Mouse (Mus musculus) liver, adult 2 months (tissue): ENCODE data around the gene Ifitm10. TPM values are rescaled to one million over a fixed set of nuclear protein-coding genes. Genes with fewer than 3 reads are reported as not detected.
"Not testable (repeated sequence)": the region's sequence is repeated elsewhere in the genome, so short reads cannot be mapped to it uniquely, and the experiment has no call there.

Source experiments
- DNase-seq: peaks from one replicate; pipeline ENCODE4 v3.0.0-alpha.2; 2011; ENCODE audit warnings: low read depth, low spot score; ENCODE audit errors: extremely low read depth
- H3K27ac ChIP-seq: fragments of 200-500 bp; replicated peaks from 2 replicates; pipeline ENCODE4 v1.5.1; 2012; ENCODE audit warnings: low read depth, mild to moderate bottlenecking, control low read depth, inconsistent platforms, low read length; ENCODE audit not compliant: insufficient read depth
- H3K27me3 ChIP-seq: fragments of 200-500 bp; 2 replicates; pipeline ENCODE4 v1.6.1; 2012; ENCODE audit warnings: mild to moderate bottlenecking, moderate library complexity, low read length, inconsistent platforms; ENCODE audit not compliant: control insufficient read depth, insufficient read depth
- H3K36me3 ChIP-seq: fragments of 200-500 bp; 2 replicates; pipeline ENCODE4 v1.6.1; 2012; ENCODE audit warnings: low read length, inconsistent platforms; ENCODE audit not compliant: control insufficient read depth, insufficient read depth
- H3K4me1 ChIP-seq: fragments of 200-500 bp; 2 replicates; pipeline ENCODE4 v1.6.1; 2011; ENCODE audit warnings: low read length; ENCODE audit not compliant: control insufficient read depth, insufficient read depth
- H3K4me3 ChIP-seq: fragments of 200-500 bp; 2 replicates; pipeline ENCODE4 v1.5.1; 2011; ENCODE audit warnings: low read depth, mild to moderate bottlenecking, control low read depth, low read length, moderate library complexity; ENCODE audit not compliant: insufficient read depth
- H3K79me2 ChIP-seq: fragments of 200-500 bp; 2 replicates; pipeline ENCODE4 v1.6.1; 2012; ENCODE audit warnings: inconsistent platforms, mild to moderate bottlenecking, low read length, moderate library complexity; ENCODE audit not compliant: control insufficient read depth, insufficient read depth
- H3K9ac ChIP-seq: fragments of 200-500 bp; 2 replicates; pipeline ENCODE4 v1.6.1; 2012; ENCODE audit warnings: low read depth, mild to moderate bottlenecking, control low read depth, inconsistent platforms, low read length
- CTCF ChIP-seq: fragments of 200-500 bp; IDR thresholded peaks from 2 replicates; pipeline ENCODE4 v1.5.1; 2011; ENCODE audit warnings: low read depth, low read length, control low read depth
- POLR2A ChIP-seq: fragments of 200-500 bp; IDR thresholded peaks from 2 replicates; pipeline ENCODE4 v1.6.1; 2011; ENCODE audit warnings: low read length, control low read depth; ENCODE audit not compliant: insufficient read depth; ENCODE audit errors: extremely low read depth
- WGBS: fragments of 180-500 bp; shearing (Covaris S2); methylation state at CpG from one replicate; pipeline ENCODE4 v1.1.7; 2018; 5-methylcytosine and 5-hydroxymethylcytosine counted together
- polyA plus RNA-seq: library from polyadenylated mRNA; depleted of rRNA; stranded (reverse); fragments of >200 nt; gene quantifications from 2 replicates; pipeline ENCODE4 v1.2.3, GENCODE M21; 2012
- total RNA-seq: library from RNA; depleted of rRNA; stranded (reverse); fragments of >200 nt; gene quantifications from 2 replicates; pipeline ENCODE4 v1.2.3, GENCODE M21; 2014

The Ifitm10 gene
- total and polyA plus RNA-seq, 2 experiments: 0.65 to 0.71 TPM

DNA sequence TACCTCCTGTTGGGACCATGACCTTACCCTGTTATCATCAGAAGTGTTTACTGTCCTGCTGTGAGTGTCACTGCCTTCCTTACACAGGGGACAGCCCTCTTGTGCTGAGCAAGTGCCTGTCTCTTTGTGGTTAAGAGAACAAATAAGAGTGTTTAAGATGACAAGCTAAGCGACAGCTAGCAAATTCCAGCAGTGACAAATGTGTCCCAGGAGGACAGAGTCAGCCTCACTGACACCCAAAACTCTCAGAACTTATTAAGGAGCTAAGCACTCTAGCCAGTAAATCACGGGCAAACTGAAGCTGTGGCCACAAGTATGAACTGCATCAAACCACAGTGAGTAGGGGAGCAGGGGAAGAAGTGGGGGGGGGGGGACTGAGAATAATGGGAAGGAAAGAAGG is 52.6 kb downstream of the Ifitm10 start:
- Histone ChIP-seq H3K79me2 (no peaks in the 10 kb centered on the region), H3K36me3 (no peaks in the 10 kb centered on the region), H3K27ac (no peak overlapping the region), H3K9ac (no peak overlapping the region), H3K4me3 (no peak overlapping the region), H3K4me1 (no peaks in the 10 kb centered on the region), H3K27me3 (no peaks in the 10 kb centered on the region)
- TF ChIP-seq CTCF (no peak), POLR2A (no peak)
- DNase-seq: no peak
- 50% methylated on average over 2 of the region's 2 CpGs for WGBS

- Histone ChIP-seq H3K36me3 (no peaks in the 10 kb centered on the region), H3K9ac (no peak overlapping the region), H3K4me1 (no peaks in the 10 kb centered on the region), H3K4me3 (no peak overlapping the region), H3K27ac (no peak overlapping the region), H3K27me3 (no peaks in the 10 kb centered on the region), H3K79me2 (no peaks in the 10 kb centered on the region)
- WGBS: 92% methylated on average over 11 of the region's 11 CpGs
- no peak for TF ChIP-seq POLR2A
- TF ChIP-seq CTCF: no peak
- no peak for DNase-seq
These were observed 54.4 kb downstream of the Ifitm10 start for GRCm38 (mm10) chr7:142319124-142319523.

DNA sequence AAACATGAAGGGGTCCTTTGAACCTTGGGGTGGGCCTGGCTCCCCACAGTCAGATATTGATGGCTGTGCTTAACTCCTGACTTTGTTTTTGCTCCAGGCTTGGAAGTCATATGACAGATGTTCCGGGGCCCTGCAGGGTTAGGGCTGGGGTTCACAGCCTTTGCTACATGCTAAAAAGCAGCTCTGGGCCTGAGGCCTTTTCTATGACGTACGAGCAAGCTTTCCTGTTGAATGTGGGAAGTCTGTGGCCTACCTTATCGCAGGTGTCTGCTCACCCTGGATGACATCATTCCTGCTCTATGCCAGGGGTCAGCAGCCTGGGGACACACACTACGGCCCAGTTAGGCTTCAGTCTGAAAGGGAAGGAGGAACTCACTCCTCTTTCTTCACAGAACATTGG is 56.3 kb downstream of the Ifitm10 start:
- Histone ChIP-seq H3K36me3 (no peaks in the 10 kb centered on the region), H3K9ac (no peak overlapping the region), H3K4me3 (no peak overlapping the region), H3K27ac (no peak overlapping the region), H3K79me2 (no peaks in the 10 kb centered on the region), H3K4me1 (no peaks in the 10 kb centered on the region), H3K27me3 (no peaks in the 10 kb centered on the region)
- DNase-seq: no peak
- WGBS: 86% methylated on average over 5 of the region's 5 CpGs
- TF ChIP-seq CTCF: no peak
- no peak for TF ChIP-seq POLR2A

- Histone ChIP-seq H3K27ac (no peak overlapping the region), H3K79me2 (no peaks in the 10 kb centered on the region), H3K4me1 (no peaks in the 10 kb centered on the region), H3K36me3 (no peaks in the 10 kb centered on the region), H3K4me3 (no peak overlapping the region), H3K9ac (no peak overlapping the region), H3K27me3 (no peaks in the 10 kb centered on the region)
- peak; percentile 19 for DNase-seq
- WGBS: 45% methylated on average over 6 of the region's 6 CpGs
- TF ChIP-seq POLR2A (no peak), CTCF (peak; percentile 32)
These were observed 57.0 kb downstream of the Ifitm10 start for GRCm38 (mm10) chr7:142316558-142316957.

DNA sequence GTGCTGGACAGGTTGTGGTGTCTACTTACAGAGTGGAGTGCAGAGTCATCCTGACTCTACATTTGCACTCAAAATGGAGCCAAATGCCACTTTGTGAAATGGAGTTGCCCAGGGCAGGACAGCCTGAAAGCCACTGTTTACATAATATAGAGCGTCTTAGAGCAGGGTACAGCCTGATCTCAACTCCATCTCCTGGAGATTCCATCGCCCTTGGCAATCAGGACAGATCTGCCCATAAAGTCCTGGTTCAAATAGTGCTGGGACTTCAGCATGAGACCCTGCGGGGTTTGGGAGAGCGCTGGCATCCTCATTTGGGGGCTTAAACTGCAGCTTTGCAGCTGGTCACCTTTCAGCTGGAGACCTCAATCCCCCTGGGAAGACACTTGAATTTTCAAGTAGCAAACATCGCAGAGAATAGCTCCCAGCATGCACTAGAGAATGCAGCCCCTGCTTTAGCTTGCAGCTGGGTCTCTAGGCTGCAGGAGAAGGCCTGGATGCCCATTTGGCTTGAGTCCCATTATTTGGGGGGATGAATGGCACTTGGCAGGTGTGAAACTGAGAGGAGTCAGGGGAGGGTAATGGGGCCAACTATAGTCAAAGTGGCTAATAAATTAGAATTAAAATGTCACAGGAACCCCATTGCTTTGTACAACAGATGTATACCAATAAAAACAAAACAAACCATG is 58.8 kb downstream of the Ifitm10 start:
- WGBS: 68% methylated on average over 5 of the region's 5 CpGs
- Histone ChIP-seq H3K79me2 (no peaks in the 10 kb centered on the region), H3K4me3 (no peak overlapping the region), H3K27ac (no peak overlapping the region), H3K27me3 (no peaks in the 10 kb centered on the region), H3K4me1 (no peaks in the 10 kb centered on the region), H3K9ac (no peak overlapping the region), H3K36me3 (no peaks in the 10 kb centered on the region)
- DNase-seq: no peak
- no peak for TF ChIP-seq POLR2A
- no peak for TF ChIP-seq CTCF

- H3K36me3 ChIP-seq, H3K79me2 ChIP-seq, DNase-seq, H3K9ac ChIP-seq, H3K4me3 ChIP-seq, H3K4me1 ChIP-seq, H3K27ac ChIP-seq, H3K27me3 ChIP-seq: not testable (repeated sequence)
- 95% methylated on average over 1 of the region's 1 CpGs for WGBS
These were observed 69.6 kb downstream of the Ifitm10 start for GRCm38 (mm10) chr7:142303929-142304328.
